Mouse (Mus musculus) forebrain, embryonic 15.5 days (tissue): ENCODE results near the gene Olfr1453. TPM values are rescaled to one million over a fixed set of nuclear protein-coding genes. Genes with fewer than 3 reads are reported as not detected.
"Not testable (repeated sequence)": the region's sequence is repeated elsewhere in the genome, so short reads cannot be mapped to it uniquely, and the experiment has no call there.

Experiments used
- ATAC-seq: fragments of 200-750 bp; cut with Nextera tagmentation; replicated peaks from 2 replicates; pipeline ENCODE4 v1.8.0; 2017; ENCODE audit warnings: mild to moderate bottlenecking, moderate TSS enrichment, moderate library complexity
- H3K27ac ChIP-seq: fragments of 300-500 bp; sonication (generic); replicated peaks from 2 replicates; pipeline ENCODE4 v1.5.1; 2015; ENCODE audit warnings: mild to moderate bottlenecking, inconsistent platforms
- H3K27me3 ChIP-seq: fragments of 300-500 bp; sonication (generic); 2 replicates; pipeline ENCODE4 v1.6.1; 2015; ENCODE audit warnings: inconsistent platforms
- H3K36me3 ChIP-seq: fragments of 300-500 bp; sonication (generic); 2 replicates; pipeline ENCODE4 v1.6.1; 2015; ENCODE audit warnings: mild to moderate bottlenecking, inconsistent platforms
- H3K4me1 ChIP-seq: fragments of 300-500 bp; sonication (generic); 2 replicates; pipeline ENCODE4 v1.6.1; 2015; ENCODE audit warnings: inconsistent platforms
- H3K4me2 ChIP-seq: fragments of 300-500 bp; sonication (generic); replicated peaks from 2 replicates; pipeline ENCODE4 v1.6.1; 2015; ENCODE audit warnings: mild to moderate bottlenecking, inconsistent platforms
- H3K4me3 ChIP-seq: fragments of 300-500 bp; sonication (generic); 2 replicates; pipeline ENCODE4 v1.5.1; 2015; ENCODE audit warnings: mild to moderate bottlenecking, inconsistent platforms
- H3K9ac ChIP-seq: fragments of 300-500 bp; sonication (generic); replicated peaks from 2 replicates; pipeline ENCODE4 v1.6.1; 2015; ENCODE audit warnings: mild to moderate bottlenecking, inconsistent platforms
- H3K9me3 ChIP-seq: fragments of 300-500 bp; sonication (generic); 2 replicates; pipeline ENCODE4 v1.6.1; 2016; ENCODE audit warnings: inconsistent platforms
- WGBS: fragments of 180-500 bp; shearing (Covaris S2); methylation state at CpG from one replicate; pipeline ENCODE4 v1.1.7; 2015; ENCODE audit warnings: mixed read lengths; 5-methylcytosine and 5-hydroxymethylcytosine counted together
- polyA plus RNA-seq: library from polyadenylated mRNA; unstranded; fragments of >200 nt; fragmentation: Nextera tagmentation; extraction: Ambion mirVana; gene quantifications from 2 replicates; pipeline ENCODE4 v1.2.1, GENCODE M21; 2015

Gene Olfr1453
- not detected in 2 replicates for polyA plus RNA-seq

- WGBS, result 48% methylated on average over 1 of the region's 1 CpGs
- ATAC-seq, result no peak
- no peaks in the 10 kb centered on the region for H3K4me1 ChIP-seq
- H3K9ac ChIP-seq, result no peak within 1 kb of the TSS
- H3K27me3 ChIP-seq, result no peaks in the 10 kb centered on the region
- no peak within 1 kb of the TSS for H3K4me3 ChIP-seq
- no peaks in the 10 kb centered on the region for H3K36me3 ChIP-seq
- H3K4me2 ChIP-seq, result no peak within 1 kb of the TSS
- H3K9me3 ChIP-seq, result no peaks in the 10 kb centered on the region; the same call in none of the 2 replicates
- no peak within 1 kb of the TSS for H3K27ac ChIP-seq
Measured at GRCm38 (mm10) chr19:13028227-13028626, at the start of gene Olfr1453. Olfr1453 (minus strand) TSS chr19:13028327.

GRCm38 (mm10) chr19:13060310-13060709, 32.2 kb upstream of the Olfr1453 start, which contains the start of gene Olfr1454:
Olfr1454 (plus strand) TSS chr19:13060610.
- 67% methylated on average over 2 of the region's 2 CpGs for WGBS

GRCm38 (mm10) chr19:12994714-12995113, 33.4 kb downstream of the Olfr1453 start, which contains the start of gene Olfr1451:
Olfr1451 (plus strand) TSS chr19:12995014.
- Histone ChIP-seq H3K27ac (no peak within 1 kb of the TSS), H3K27me3 (no peaks in the 10 kb centered on the region), H3K4me1 (no peaks in the 10 kb centered on the region), H3K4me2 (no peak within 1 kb of the TSS), H3K4me3 (no peak within 1 kb of the TSS), H3K36me3 (no peaks in the 10 kb centered on the region), H3K9ac (no peak within 1 kb of the TSS), H3K9me3 (peaks cover 3% of the 10 kb centered on the region; the same call in 1 of the 2 replicates)
- no peak for ATAC-seq
- 73% methylated on average over 2 of the region's 2 CpGs for WGBS

More at GRCm38 (mm10) chr19:13060310-13060709, 32.2 kb upstream of the Olfr1453 start, which contains the start of gene Olfr1454:
- no peak for ATAC-seq
- Histone ChIP-seq H3K9ac (no peak within 1 kb of the TSS), H3K4me1 (no peaks in the 10 kb centered on the region), H3K4me2 (no peak within 1 kb of the TSS), H3K27ac (no peak within 1 kb of the TSS), H3K36me3 (no peaks in the 10 kb centered on the region), H3K4me3 (no peak within 1 kb of the TSS), H3K9me3 (peaks cover 16% of the 10 kb centered on the region), H3K27me3 (no peaks in the 10 kb centered on the region)

GRCm38 (mm10) chr19:12992316-12992715, 35.8 kb downstream of the Olfr1453 start:
- not testable (repeated sequence) for H3K9ac ChIP-seq, H3K36me3 ChIP-seq, ATAC-seq, H3K27me3 ChIP-seq, H3K27ac ChIP-seq, H3K9me3 ChIP-seq, H3K4me3 ChIP-seq, H3K4me1 ChIP-seq, H3K4me2 ChIP-seq
- WGBS, result 92% methylated on average over 4 of the region's 4 CpGs

Other genes with a start within 250 kb of the Olfr1453 start
- gene Zfp91, start 232.2 kb downstream of the Olfr1453 start, polyA plus RNA-seq, result 15.6 and 15.9 TPM in 2 replicates
- gene Lpxn, start 232.1 kb downstream of the Olfr1453 start, polyA plus RNA-seq, result 0.68 and 0.98 TPM in 2 replicates
- gene Gm5244, start 181.6 kb downstream of the Olfr1453 start, polyA plus RNA-seq, result not detected in 2 replicates
- gene Olfr1444, start 171.0 kb downstream of the Olfr1453 start, polyA plus RNA-seq, result not detected in 2 replicates
- gene Olfr1445, start 144.5 kb downstream of the Olfr1453 start, polyA plus RNA-seq, result not detected in 2 replicates
- not detected in 2 replicates for gene Olfr1446, start 134.8 kb downstream of the Olfr1453 start, polyA plus RNA-seq
- gene Olfr1447, start 124.6 kb downstream of the Olfr1453 start, polyA plus RNA-seq, result not detected in 2 replicates
- not detected in 2 replicates for gene Olfr1448, start 103.9 kb downstream of the Olfr1453 start, polyA plus RNA-seq
- not detected in 2 replicates for gene Olfr1449, start 97.5 kb downstream of the Olfr1453 start, polyA plus RNA-seq
- not detected in 2 replicates for gene Olfr1450, start 78.1 kb downstream of the Olfr1453 start, polyA plus RNA-seq
- gene Olfr1451, start 33.3 kb downstream of the Olfr1453 start, polyA plus RNA-seq, result not detected in 2 replicates
- not detected in 2 replicates for gene Olfr1454, start 32.3 kb upstream of the Olfr1453 start, polyA plus RNA-seq
- not detected in 2 replicates for gene Olfr1457, start 69.6 kb upstream of the Olfr1453 start, polyA plus RNA-seq
- gene Olfr1458, start 78.4 kb upstream of the Olfr1453 start, polyA plus RNA-seq, result not detected in 2 replicates
- gene Olfr1459, start 121.2 kb upstream of the Olfr1453 start, polyA plus RNA-seq, result not detected in 2 replicates
- gene Olfr1461, start 134.7 kb upstream of the Olfr1453 start, polyA plus RNA-seq, result not detected in 2 replicates
- gene Olfr1462, start 157.4 kb upstream of the Olfr1453 start, polyA plus RNA-seq, result not detected in 2 replicates
- not detected in 2 replicates for gene Olfr1463, start 203.0 kb upstream of the Olfr1453 start, polyA plus RNA-seq